Mouse (Mus musculus): ENCODE measurements around the gene Shroom2.
A peak's percentile ranks its signal among the peaks of the same experiment; 100 is the strongest.

DNA sequence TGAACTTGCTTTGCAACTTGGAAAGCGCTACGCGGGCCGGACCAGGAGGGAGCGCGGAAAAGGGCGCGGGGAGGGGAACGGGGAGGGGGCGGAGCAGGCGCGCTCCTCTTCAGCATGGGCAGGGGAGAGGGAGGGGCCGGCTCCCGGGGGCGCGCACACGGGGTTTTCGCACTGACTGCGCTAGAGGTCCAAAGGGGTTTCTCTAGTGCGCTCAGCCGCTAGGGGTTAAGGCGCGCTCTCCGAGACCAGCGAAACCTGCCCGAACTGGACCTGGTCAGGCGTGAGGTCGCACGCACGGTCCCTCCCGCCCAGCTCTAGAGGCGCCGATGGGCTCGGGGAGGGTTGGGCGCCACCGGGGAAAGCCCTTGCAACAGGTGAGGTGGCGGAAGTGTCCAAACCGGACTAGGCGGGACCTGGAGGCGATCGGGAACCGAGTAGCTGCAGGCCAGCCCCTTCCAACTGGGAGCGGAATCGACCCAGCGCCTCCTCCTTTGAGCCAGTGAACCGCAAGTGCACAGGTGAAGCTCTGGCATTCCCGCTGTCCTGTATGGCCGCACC lies 414 bp upstream of the Shroom2 start:
- TF ChIP-seq CTCF (IDR thresholded peaks at IDR 0.05; ENCODE audit: low read depth, low read length) (no peak), POLR2A (IDR thresholded peaks at IDR 0.05; ENCODE audit: extremely low read depth, insufficient read depth, low read length) (0 out of 2 replicates have a peak, but pooled peaks have one; percentile 12)
